Mouse (Mus musculus) adrenal gland, adult 18-20 months (tissue): ENCODE data around the gene Pla2g16. TPM values are rescaled to one million over a fixed set of nuclear protein-coding genes. Genes with fewer than 3 reads are reported as not detected.

ENCODE experiments used
- DNase-seq, 2 experiments: peaks; one replicate each; pipeline ENCODE4 v3.0.0; 2021 to 2022; ENCODE audit warnings: low spot score in 2 of 2
- long read RNA-seq, 2 experiments: library from polyadenylated mRNA; stranded (forward); transcript quantifications; one replicate each; pipeline ENCODE4 v2.0.0; 2021
- total RNA-seq, 2 experiments: library from RNA; stranded (reverse); gene quantifications; 1 replicate in 1 of 2; 2 replicates in 1 of 2; pipeline ENCODE4 v1.2.3; 2021

Pla2g16 gene
- total RNA-seq, result 100 to 1,000 TPM in 1 of 2 experiments, 10 to 100 TPM in 1; 60.4 to 132 TPM
- long read RNA-seq, experiment 1, transcript Pla2g16-201 (5 exons, 3,523 nt), result major isoform, 13 of 19 reads
- long read RNA-seq, experiment 1, partial matches to known transcripts, result 3 of 19 reads
- long read RNA-seq, experiment 1, other reads (novel, unspliced or antisense), result 0 of 19 reads
- long read RNA-seq, experiment 2, transcript Pla2g16-203 (5 exons, 1,901 nt), result minor isoform, 7 of 33 reads
- long read RNA-seq, experiment 2, transcript Pla2g16-201 (5 exons, 3,523 nt), result major isoform, 19 of 33 reads
- long read RNA-seq, experiment 2, partial matches to known transcripts, result 6 of 33 reads
- long read RNA-seq, experiment 2, other reads (novel, unspliced or antisense), result 1 of 33 reads

- peak; percentile 66 to 70 for DNase-seq
These were observed at the start of gene Pla2g16 for GRCm38 (mm10) chr19:7557328-7557822. Pla2g16 (plus strand) TSS chr19:7557459.

GRCm38 (mm10) chr19:7508026-7508425 is 49.2 kb upstream of the Pla2g16 start:
- no peak for DNase-seq

- no peak for DNase-seq
These were observed 40.8 kb upstream of the Pla2g16 start for GRCm38 (mm10) chr19:7516437-7516836.

- DNase-seq, result no peak
These were observed 35.6 kb upstream of the Pla2g16 start for GRCm38 (mm10) chr19:7521619-7522018.

GRCm38 (mm10) chr19:7522856-7523255 is 34.4 kb upstream of the Pla2g16 start:
- no peak for DNase-seq

- DNase-seq, result no peak
These were observed 34.0 kb upstream of the Pla2g16 start for GRCm38 (mm10) chr19:7523292-7523691.

GRCm38 (mm10) chr19:7523781-7524180 is 33.5 kb upstream of the Pla2g16 start:
- DNase-seq, result no peak

GRCm38 (mm10) chr19:7524879-7525278 is 32.4 kb upstream of the Pla2g16 start:
- no peak for DNase-seq

- peak; percentile 49 to 65 for DNase-seq
These were observed 28.4 kb upstream of the Pla2g16 start for GRCm38 (mm10) chr19:7528639-7529428.

GRCm38 (mm10) chr19:7531906-7532305 is 25.4 kb upstream of the Pla2g16 start:
- no peak for DNase-seq

- DNase-seq, result no peak
These were observed 23.4 kb upstream of the Pla2g16 start for GRCm38 (mm10) chr19:7533891-7534290.

GRCm38 (mm10) chr19:7548924-7549323 is 8.3 kb upstream of the Pla2g16 start:
- DNase-seq, result no peak

GRCm38 (mm10) chr19:7551550-7552300 is 5.5 kb upstream of the Pla2g16 start:
- no peak for DNase-seq

- no peak for DNase-seq
These were observed 5.0 kb upstream of the Pla2g16 start for GRCm38 (mm10) chr19:7552301-7552673.

GRCm38 (mm10) chr19:7553441-7553840 is 3.8 kb upstream of the Pla2g16 start:
- no peak for DNase-seq

- DNase-seq, result no peak
These were observed 2.4 kb upstream of the Pla2g16 start for GRCm38 (mm10) chr19:7554881-7555280.

- no peak for DNase-seq
These were observed 618 bp upstream of the Pla2g16 start for GRCm38 (mm10) chr19:7556641-7557040.

GRCm38 (mm10) chr19:7557844-7558243 is 585 bp downstream of the Pla2g16 start:
- no peak for DNase-seq

GRCm38 (mm10) chr19:7558675-7559074 is 1.4 kb downstream of the Pla2g16 start:
- no peak for DNase-seq

- no peak for DNase-seq
These were observed 2.7 kb downstream of the Pla2g16 start for GRCm38 (mm10) chr19:7559986-7560385.

- DNase-seq, result no peak
These were observed 4.2 kb downstream of the Pla2g16 start for GRCm38 (mm10) chr19:7561456-7561855.
